In genomic region chr17:30556512-30556911, GRCm38 (mm10) we compare ENCODE assay signal across 25 mouse cellular contexts.
"Had no signal": no experiment of that assay in that cellular context is flagged by ENCODE, and none has a peak within 500 bp of the region (broad histone marks: within the 10 kb centered on the region; RNA-seq: fewer than 3 reads in every experiment).

No protein-coding gene starts in this region.

- ATAC-seq: hindbrain, postnatal 0 days; liver, embryonic 12.5 days had no signal

- DNase-seq: gastrocnemius, postnatal 14 days; gastrocnemius, postnatal 36 days; heart, adult 11 months; heart, adult 2 months; heart, postnatal 14 days; heart, postnatal 36 days; kidney, adult 11 months; kidney, adult 2 months; kidney, adult 9 months; kidney, postnatal 14 days; kidney, postnatal 36 days; layer of hippocampus, adult 9-11 months; layer of hippocampus, postnatal 36 days; left cerebral cortex, postnatal 4 days had no signal

- H3K27ac ChIP-seq: heart, adult 2 months; heart, embryonic 13.5 days; heart, embryonic 15.5 days; hindbrain, embryonic 13.5 days; hindbrain, embryonic 15.5 days; hindbrain, postnatal 0 days; kidney, embryonic 15.5 days; kidney, postnatal 0 days; limb, embryonic 13.5 days; limb, embryonic 15.5 days; liver, embryonic 12.5 days; liver, embryonic 14.5 days had no signal

- H3K4me3 ChIP-seq: heart, adult 2 months; heart, embryonic 13.5 days; heart, embryonic 15.5 days; hindbrain, embryonic 13.5 days; hindbrain, embryonic 15.5 days; kidney, embryonic 15.5 days; limb, embryonic 13.5 days; limb, embryonic 15.5 days; liver, embryonic 12.5 days had no signal
